Mouse (Mus musculus) liver, adult (tissue): Measurements from ENCODE around the gene Lsmem1.

Experiments used
- GATA4 ChIP-seq: IDR thresholded peaks from 2 replicates; pipeline ENCODE4 v1.6.1; 2014; ENCODE audit warnings: mild to moderate bottlenecking, low read length; ENCODE audit not compliant: insufficient replicate concordance

The Lsmem1 gene

DNA sequence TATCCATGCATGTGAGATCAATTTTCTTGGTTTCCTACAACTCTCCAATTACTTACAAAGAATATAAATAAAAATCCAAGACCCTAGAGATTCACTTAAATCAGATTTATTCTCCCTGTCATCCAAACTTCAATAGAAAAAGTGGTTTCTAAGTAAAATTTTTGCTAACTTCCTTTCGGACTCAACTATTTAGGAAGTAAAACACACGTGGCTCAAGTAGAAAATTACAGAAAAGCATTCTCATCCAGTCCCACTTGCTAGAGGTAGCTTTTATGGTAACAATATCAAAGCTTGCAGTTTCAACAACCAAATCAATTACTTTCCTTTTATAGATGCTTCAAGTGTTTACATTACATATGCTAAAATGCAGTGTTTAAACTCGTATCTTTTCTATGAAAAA is 21.6 kb upstream of the Lsmem1 start:
- no peak for TF ChIP-seq GATA4

DNA sequence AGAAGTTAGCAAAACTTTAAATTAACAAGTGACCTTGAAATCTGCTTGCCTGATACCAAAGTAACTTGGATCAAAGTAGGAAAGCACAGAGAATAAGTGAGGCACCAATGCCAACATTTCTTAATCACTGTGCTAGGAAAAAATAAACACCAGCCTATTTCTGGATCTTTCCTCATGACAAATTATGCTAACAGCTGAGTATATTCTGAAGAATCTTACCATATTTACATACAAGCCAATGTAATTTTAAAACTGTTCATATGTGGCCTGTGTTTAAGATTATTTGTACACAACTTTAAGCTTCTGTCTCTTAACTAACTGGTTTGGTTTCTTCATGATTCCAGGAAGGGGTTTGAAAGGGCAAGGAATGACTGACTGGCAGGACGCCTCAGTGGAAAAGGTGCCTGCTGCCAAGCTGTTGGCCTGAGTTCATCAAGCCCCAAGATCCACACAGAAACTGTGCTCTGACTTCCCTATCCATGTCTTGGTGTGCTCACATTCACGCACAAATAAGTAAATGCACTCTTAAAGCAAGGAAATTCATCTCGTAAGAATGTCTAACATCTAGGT is 20.8 kb upstream of the Lsmem1 start:
- TF ChIP-seq GATA4, result no peak

GRCm38 (mm10) chr12:40218430-40218945 is 19.2 kb upstream of the Lsmem1 start:
- TF ChIP-seq GATA4, result no peak

GRCm38 (mm10) chr12:40217776-40218175 is 18.5 kb upstream of the Lsmem1 start:
- TF ChIP-seq GATA4, result no peak

GRCm38 (mm10) chr12:40214888-40215876 is 15.9 kb upstream of the Lsmem1 start:
- no peak for TF ChIP-seq GATA4

GRCm38 (mm10) chr12:40209049-40209448 is 9.8 kb upstream of the Lsmem1 start:
- no peak for TF ChIP-seq GATA4

DNA sequence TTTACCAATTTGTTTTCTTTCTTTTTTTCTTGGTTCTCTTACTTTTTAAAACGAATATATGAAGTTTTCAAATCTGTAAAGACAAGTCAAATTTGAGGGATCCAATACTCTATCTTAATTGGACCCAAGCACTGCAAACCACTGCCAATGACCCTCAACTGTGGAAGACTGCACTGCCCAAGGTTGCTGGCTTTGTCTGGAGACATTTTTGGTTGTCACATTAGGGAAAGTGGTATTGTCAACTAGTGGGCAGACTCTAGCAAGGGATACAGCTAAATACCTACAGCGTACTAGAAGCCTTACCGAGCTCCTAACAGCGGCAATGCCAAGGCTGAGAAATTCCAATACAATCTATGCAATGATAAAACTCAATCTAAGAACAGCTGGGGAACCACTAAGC is 8.6 kb upstream of the Lsmem1 start:
- TF ChIP-seq GATA4, result no peak

DNA sequence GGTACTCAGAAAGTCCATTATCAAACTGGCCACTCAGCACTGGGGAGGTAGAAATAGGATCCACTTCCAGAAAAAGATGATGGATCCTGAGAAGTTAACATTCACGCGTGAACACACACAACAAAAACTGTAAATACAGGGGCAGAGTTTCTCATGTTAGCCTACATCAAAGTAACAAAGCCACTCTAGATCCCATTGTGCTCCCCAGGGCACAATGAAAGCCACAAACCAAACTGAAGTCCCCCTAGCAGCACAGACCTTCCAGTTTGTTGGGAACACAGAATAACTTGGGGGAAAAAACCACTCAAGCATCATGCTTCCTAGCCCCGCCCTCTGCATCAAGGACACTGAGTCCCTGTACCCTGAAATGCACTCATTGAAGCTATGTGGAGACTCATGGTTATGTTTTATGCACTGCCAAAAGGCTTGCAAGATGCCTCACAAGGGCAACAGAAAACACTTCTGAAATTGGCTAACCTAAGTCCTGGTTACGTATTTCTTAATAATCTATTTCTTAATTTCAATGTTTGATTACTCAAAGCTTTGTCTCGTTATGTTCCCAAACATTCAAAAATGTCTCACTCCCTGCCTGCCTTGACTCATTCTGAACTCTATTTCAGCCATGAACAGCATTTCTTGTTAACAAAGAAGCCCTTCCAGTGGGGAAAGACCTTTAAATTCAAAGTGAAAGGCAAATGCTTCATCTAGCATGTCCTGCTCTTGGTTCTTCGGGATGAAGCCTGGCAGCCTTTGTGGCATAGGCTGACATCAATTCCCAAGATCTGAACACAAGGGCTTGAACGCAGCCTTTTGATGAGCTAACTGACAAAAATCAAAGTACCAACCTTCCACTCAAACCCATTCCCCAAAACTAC is 3.1 kb upstream of the Lsmem1 start:
- TF ChIP-seq GATA4, result no peak

GRCm38 (mm10) chr12:40200484-40201235 is 1.4 kb upstream of the Lsmem1 start:
- no peak for TF ChIP-seq GATA4

DNA sequence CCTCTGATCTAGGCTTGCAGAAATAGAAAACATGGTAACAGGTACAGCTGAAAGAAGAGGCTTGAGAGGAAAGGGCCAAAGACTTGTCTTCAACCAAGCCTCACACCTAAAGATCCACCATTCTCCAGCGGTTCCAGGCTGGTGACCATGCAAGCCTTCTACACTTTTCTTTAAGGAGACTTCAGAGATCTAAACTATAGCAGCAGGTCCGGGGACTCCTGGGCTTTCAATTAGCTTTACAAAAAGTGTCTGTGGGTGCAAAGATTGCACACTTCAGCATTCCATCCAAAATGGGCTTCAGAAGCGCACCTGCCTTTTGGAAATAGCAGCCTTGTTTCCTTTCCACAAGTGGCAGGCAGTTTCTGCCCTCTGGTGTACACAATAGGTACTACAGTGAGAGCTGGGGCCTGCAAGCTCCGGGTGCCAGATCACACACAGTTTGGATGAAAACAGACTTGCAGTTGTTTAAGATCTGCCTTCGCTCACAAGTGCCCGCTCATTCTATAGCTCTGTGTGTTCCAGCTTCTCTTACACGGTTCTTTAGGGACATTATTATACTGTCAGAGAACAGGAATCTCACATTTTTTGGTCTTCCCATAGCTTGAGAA is 609 bp upstream of the Lsmem1 start:
- TF ChIP-seq GATA4, result no peak

DNA sequence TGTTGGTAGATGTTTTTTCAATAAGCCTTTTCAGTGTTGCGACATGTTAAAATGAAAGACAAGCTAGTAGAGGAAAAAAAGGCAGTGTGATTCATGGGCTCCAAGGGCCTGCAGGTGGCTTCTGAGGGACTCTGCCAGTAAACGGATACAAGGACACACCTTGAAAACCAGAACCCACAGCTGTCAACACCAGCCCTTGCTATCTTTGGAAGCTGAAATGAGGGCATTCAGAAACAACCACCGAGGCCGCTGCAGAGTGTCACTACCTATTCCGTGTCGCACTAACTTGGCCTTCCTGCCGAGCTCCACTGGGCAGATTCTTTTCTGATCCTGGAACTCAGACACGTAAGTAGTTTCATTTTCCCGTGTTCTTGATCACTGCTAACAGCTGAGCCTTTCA is 863 bp downstream of the Lsmem1 start:
- no peak for TF ChIP-seq GATA4

- TF ChIP-seq GATA4, result no peak
Observed at GRCm38 (mm10) chr12:40198019-40198418, 1.3 kb downstream of the Lsmem1 start.

DNA sequence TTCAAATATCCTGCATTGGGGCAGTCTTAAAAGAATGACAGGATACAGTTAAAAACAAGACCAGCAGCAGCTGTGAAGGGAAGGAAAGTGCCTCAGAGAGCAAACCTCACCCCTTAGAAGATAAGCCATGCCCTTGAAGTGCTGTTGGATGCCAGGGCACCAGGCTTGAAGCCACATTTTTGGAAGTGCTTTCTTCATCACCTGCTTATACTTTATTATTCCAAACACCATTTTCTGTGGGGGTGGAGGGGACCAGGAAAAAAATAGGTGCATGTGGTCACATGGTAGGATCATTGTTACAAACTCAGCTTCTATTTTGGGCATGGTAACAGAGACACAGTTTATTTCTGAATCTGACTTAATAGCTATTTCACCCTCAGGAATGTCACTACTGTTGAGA is 1.8 kb downstream of the Lsmem1 start:
- TF ChIP-seq GATA4, result no peak

DNA sequence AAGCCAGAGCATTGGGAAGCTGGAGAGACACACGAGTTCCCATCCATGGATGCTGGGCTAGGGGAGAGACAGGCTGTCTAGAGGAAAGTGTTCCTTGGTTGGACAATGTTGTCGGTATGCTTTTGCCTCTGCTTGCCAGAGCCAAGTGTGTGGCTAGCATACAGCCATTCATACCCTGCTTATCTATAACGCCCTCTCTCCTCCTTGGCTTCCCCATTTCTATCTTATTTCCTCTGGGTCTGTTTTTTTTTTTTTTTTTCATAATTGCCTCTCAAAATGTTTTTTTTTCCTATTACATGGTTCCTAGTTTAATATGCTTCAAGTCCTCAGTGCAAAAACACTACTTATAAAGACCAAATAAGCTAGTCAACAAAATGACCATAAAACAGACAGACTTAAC is 13.8 kb downstream of the Lsmem1 start:
- no peak for TF ChIP-seq GATA4
